Comparison of ENCODE assay signal across 24 mouse cellular contexts in genomic region chr13:44097141-44097540, GRCm38 (mm10).
DNase-seq lines count a peak whose midpoint lies in the region; ATAC-seq and TF ChIP-seq lines count a peak whose summit lies in the region.
"Had no signal": no experiment of that assay in that cellular context is flagged by ENCODE, and none has a peak within 500 bp of the region (broad histone marks: within the 10 kb centered on the region; RNA-seq: fewer than 3 reads in every experiment).

No protein-coding gene starts in this region.

- no peak for DNase-seq in forebrain, embryonic 10.5 days (ENCODE audit: extremely low spot score, low spot score)
- no peak for DNase-seq in forebrain, embryonic 14.5 days (ENCODE audit: low spot score)
- peak; percentile 21 for DNase-seq in thymus, postnatal 25 days
- no peak for DNase-seq in cerebellum, adult 9-10 months
- no peak for DNase-seq in midbrain, postnatal 0 days (ENCODE audit: low spot score)
- DNase-seq: adrenal gland, postnatal 10 days; cerebellum, adult 2 months; gastrocnemius, postnatal 36 days; kidney, adult 8-10 months; kidney, postnatal 10 days; liver had no signal

- no peak for ATAC-seq in forebrain, embryonic 14.5 days
- peak; percentile 61 for ATAC-seq in CD4-positive, CD25-positive, alpha-beta regulatory T cell, adult 4 months
- ATAC-seq in neutrophil, adult 5-6 weeks (ENCODE audit: extremely low read depth, insufficient number of reproducible peaks, low FRiP score, poor library complexity, severe bottlenecking) = peak; percentile 36; the same call in 1 of the 2 replicates
- ATAC-seq in midbrain, postnatal 0 days (ENCODE audit: low FRiP score) = no peak
- ATAC-seq in forebrain, embryonic 12.5 days (ENCODE audit: low FRiP score) = no peak
- ATAC-seq: Patski had no signal

- H3K27ac ChIP-seq in forebrain, embryonic 10.5 days = peak overlapping the region; percentile 67; the same call in 1 of the 2 replicates
- no peak overlapping the region for H3K27ac ChIP-seq in forebrain, embryonic 14.5 days (ENCODE audit: low read depth, low read length)
- H3K27ac ChIP-seq in midbrain, postnatal 0 days (ENCODE audit: low read depth, low read length) = no peak overlapping the region
- no peak overlapping the region for H3K27ac ChIP-seq in forebrain, embryonic 12.5 days
- H3K27ac ChIP-seq: embryonic facial prominence, embryonic 15.5 days; hindbrain, embryonic 13.5 days; limb, embryonic 10.5 days; liver, embryonic 15.5 days; lung, embryonic 15.5 days; macrophage; midbrain, embryonic 10.5 days; stomach, postnatal 0 days had no signal

- WGBS in forebrain, embryonic 10.5 days = 84% methylated on average over 2 of the region's 2 CpGs
- 80% methylated on average over 2 of the region's 2 CpGs for WGBS in forebrain, embryonic 14.5 days
- 90% methylated on average over 2 of the region's 2 CpGs for whole genome bisulfite sequencing in midbrain, postnatal 0 days
- 88% methylated on average over 2 of the region's 2 CpGs for WGBS in forebrain, embryonic 12.5 days

- H3K27me3 ChIP-seq in forebrain, embryonic 10.5 days (ENCODE audit: poor library complexity, severe bottlenecking) = peaks cover 33% of the 10 kb centered on the region
- H3K27me3 ChIP-seq in forebrain, embryonic 14.5 days (replicated peaks; ENCODE audit: control insufficient read depth, insufficient read depth, low read length) = no peaks in the 10 kb centered on the region
- H3K27me3 ChIP-seq in midbrain, postnatal 0 days (ENCODE audit: insufficient read depth, low read length) = no peaks in the 10 kb centered on the region
- H3K27me3 ChIP-seq in forebrain, embryonic 12.5 days = no peaks in the 10 kb centered on the region
- H3K27me3 ChIP-seq: lung, embryonic 15.5 days; Patski had no signal

- H3K4me1 ChIP-seq in forebrain, embryonic 10.5 days = peaks cover 42% of the 10 kb centered on the region
- peaks cover 27% of the 10 kb centered on the region for H3K4me1 ChIP-seq in forebrain, embryonic 14.5 days (ENCODE audit: control insufficient read depth, insufficient read depth, low read length)
- peaks cover 13% of the 10 kb centered on the region for H3K4me1 ChIP-seq in midbrain, postnatal 0 days (ENCODE audit: insufficient read depth, low read length)
- peaks cover 39% of the 10 kb centered on the region for H3K4me1 ChIP-seq in forebrain, embryonic 12.5 days
- H3K4me1 ChIP-seq: liver, embryonic 15.5 days had no signal

- H3K4me2 ChIP-seq in forebrain, embryonic 14.5 days (ENCODE audit: low read length) = no peak overlapping the region
- H3K4me2 ChIP-seq in midbrain, postnatal 0 days (ENCODE audit: low read depth, low read length, poor library complexity, severe bottlenecking) = no peak overlapping the region
- no peak overlapping the region for H3K4me2 ChIP-seq in forebrain, embryonic 12.5 days
- H3K4me2 ChIP-seq: embryonic facial prominence, embryonic 15.5 days; heart, embryonic 11.5 days; hindbrain, embryonic 13.5 days; liver, embryonic 15.5 days; lung, embryonic 15.5 days had no signal

- no peak for TF ChIP-seq CTCF in midbrain, postnatal 0 days (IDR thresholded peaks at IDR 0.05)

- H3K9ac ChIP-seq in forebrain, embryonic 14.5 days (ENCODE audit: low read length) = no peak overlapping the region
- H3K9ac ChIP-seq in midbrain, postnatal 0 days (replicated peaks; ENCODE audit: low read length, poor library complexity, severe bottlenecking) = no peak overlapping the region
- no peak overlapping the region for H3K9ac ChIP-seq in forebrain, embryonic 12.5 days
- H3K9ac ChIP-seq: embryonic facial prominence, embryonic 15.5 days; hindbrain, embryonic 13.5 days; liver, embryonic 15.5 days; lung, embryonic 15.5 days had no signal

- H3K36me3 ChIP-seq in forebrain, embryonic 10.5 days (replicated peaks) = no peaks in the 10 kb centered on the region
- H3K36me3 ChIP-seq in forebrain, embryonic 14.5 days (ENCODE audit: control insufficient read depth, insufficient read depth, low read length) = no peaks in the 10 kb centered on the region
- no peaks in the 10 kb centered on the region for H3K36me3 ChIP-seq in midbrain, postnatal 0 days (ENCODE audit: insufficient read depth, low read length)
- no peaks in the 10 kb centered on the region for H3K36me3 ChIP-seq in forebrain, embryonic 12.5 days (replicated peaks)
- H3K36me3 ChIP-seq: embryonic facial prominence, embryonic 15.5 days; hindbrain, embryonic 13.5 days; limb, embryonic 10.5 days; liver, embryonic 15.5 days; lung, embryonic 15.5 days; midbrain, embryonic 10.5 days had no signal

- no peaks in the 10 kb centered on the region; the same call in 1 of the 2 replicates for H3K9me3 ChIP-seq in forebrain, embryonic 10.5 days
- H3K9me3 ChIP-seq in forebrain, embryonic 14.5 days (replicated peaks; ENCODE audit: control insufficient read depth, low read length) = no peaks in the 10 kb centered on the region
- H3K9me3 ChIP-seq in midbrain, postnatal 0 days (ENCODE audit: low read length) = no peaks in the 10 kb centered on the region
- 0 out of 2 replicates have a peak, but pooled peaks cover 3% of the 10 kb centered on the region for H3K9me3 ChIP-seq in forebrain, embryonic 12.5 days
- H3K9me3 ChIP-seq: embryonic facial prominence, embryonic 15.5 days; limb, embryonic 10.5 days; liver, embryonic 15.5 days; lung, embryonic 15.5 days; midbrain, embryonic 10.5 days had no signal

- H3K4me3 ChIP-seq in forebrain, embryonic 10.5 days = no peak overlapping the region
- H3K4me3 ChIP-seq in forebrain, embryonic 14.5 days (ENCODE audit: low read depth, low read length) = no peak overlapping the region
- no peak overlapping the region for H3K4me3 ChIP-seq in midbrain, postnatal 0 days (ENCODE audit: low read depth, low read length)
- H3K4me3 ChIP-seq in forebrain, embryonic 12.5 days (replicated peaks) = no peak overlapping the region
- H3K4me3 ChIP-seq: embryonic facial prominence, embryonic 15.5 days; hindbrain, embryonic 13.5 days; limb, embryonic 10.5 days; liver, embryonic 15.5 days; lung, embryonic 15.5 days; midbrain, embryonic 10.5 days had no signal

Comparison
In these comparisons a context has a peak if more than half of its experiments do, and no peak if none do; other contexts are left out.
1. ATAC-seq: peak in CD4-positive, CD25-positive, alpha-beta regulatory T cell, adult 4 months (single experiment) and neutrophil, adult 5-6 weeks (single experiment); none in forebrain, embryonic 14.5 days (single experiment), midbrain, postnatal 0 days (single experiment) and forebrain, embryonic 12.5 days (single experiment).